ENCODE assay signal across 9 mouse cellular contexts in the genomic region with DNA sequence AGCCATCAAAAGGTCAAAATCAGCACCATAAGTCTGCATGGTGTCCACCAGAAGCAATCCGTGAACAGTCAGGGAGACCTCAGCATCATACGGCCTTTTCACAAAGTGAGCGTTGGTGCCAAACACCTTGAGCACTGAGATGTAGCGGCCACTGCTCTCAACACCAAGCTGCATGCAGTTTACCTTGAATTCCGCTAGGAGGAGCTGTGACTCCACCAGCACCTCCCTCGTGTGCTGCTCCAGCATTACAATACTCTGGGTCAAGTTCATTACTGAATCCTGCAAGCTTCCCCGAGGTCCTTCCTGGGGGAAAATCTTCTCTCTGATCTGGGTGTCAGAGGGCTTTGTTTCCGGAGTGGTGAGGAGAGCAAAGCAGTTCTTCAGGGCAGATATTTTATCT. TPM values are rescaled to one million over a fixed set of nuclear protein-coding genes. Genes with fewer than 3 reads are reported as not detected.
A peak's percentile ranks its signal among the peaks of the same experiment; 100 is the strongest.
DNase-seq lines count a peak whose midpoint lies in the region; ATAC-seq lines count a peak whose summit lies in the region.
"Had no signal": no experiment of that assay in that cellular context is flagged by ENCODE, and none has a peak within 500 bp of the region (broad histone marks: within the 10 kb centered on the region; RNA-seq: fewer than 3 reads in every experiment).

No protein-coding gene starts in this region.

- 54% methylated on average over 8 of the region's 8 CpGs for WGBS in kidney, embryonic 16.5 days
- WGBS in liver, embryonic 15.5 days (ENCODE audit: insufficient replicate concordance) = 45% methylated on average over 8 of the region's 8 CpGs
- WGBS in neural tube, embryonic 11.5 days = 53% methylated on average over 8 of the region's 8 CpGs

- no peak overlapping the region for H3K27ac ChIP-seq in kidney, embryonic 16.5 days (ENCODE audit: low read length)
- no peak overlapping the region for H3K27ac ChIP-seq in liver, embryonic 15.5 days (replicated peaks)
- H3K27ac ChIP-seq in neural tube, embryonic 11.5 days (ENCODE audit: low read depth, low read length) = no peak overlapping the region
- H3K27ac ChIP-seq: heart, embryonic 15.5 days had no signal

- peaks cover 3% of the 10 kb centered on the region; the same call in 1 of the 2 replicates for H3K9me3 ChIP-seq in kidney, embryonic 16.5 days (ENCODE audit: low read length)
- no peaks in the 10 kb centered on the region for H3K9me3 ChIP-seq in liver, embryonic 15.5 days (replicated peaks)
- H3K9me3 ChIP-seq in neural tube, embryonic 11.5 days (ENCODE audit: control insufficient read depth, low read length) = no peaks in the 10 kb centered on the region
- H3K9me3 ChIP-seq: heart, embryonic 15.5 days had no signal

- ATAC-seq in CD4-positive, CD25-positive, alpha-beta regulatory T cell, adult 4 months = peak; percentile 90
- peak; percentile 63; the same call in 1 of the 2 replicates for ATAC-seq in kidney, embryonic 16.5 days (ENCODE audit: low FRiP score, low TSS enrichment)
- ATAC-seq in liver, embryonic 15.5 days (ENCODE audit: insufficient read depth) = peak; percentile 53; the same call in 1 of the 2 replicates
- ATAC-seq in neural tube, embryonic 11.5 days (ENCODE audit: insufficient read depth, low FRiP score, low TSS enrichment) = 0 out of 2 replicates have a peak, but pooled peaks have one; percentile 38

- H3K36me3 ChIP-seq in kidney, embryonic 16.5 days (ENCODE audit: insufficient read depth, low read length) = peaks cover 71% of the 10 kb centered on the region
- H3K36me3 ChIP-seq in liver, embryonic 15.5 days (replicated peaks) = peaks cover 90% of the 10 kb centered on the region
- H3K36me3 ChIP-seq in neural tube, embryonic 11.5 days (ENCODE audit: control insufficient read depth, insufficient read depth, low read length) = peaks cover 17% of the 10 kb centered on the region; the same call in 1 of the 2 replicates

- no peak overlapping the region for H3K4me2 ChIP-seq in kidney, embryonic 16.5 days (replicated peaks; ENCODE audit: low read depth, low read length)
- H3K4me2 ChIP-seq in liver, embryonic 15.5 days = no peak overlapping the region
- no peak overlapping the region for H3K4me2 ChIP-seq in neural tube, embryonic 11.5 days (ENCODE audit: low read depth)
- H3K4me2 ChIP-seq: heart, embryonic 15.5 days had no signal

- DNase-seq in T-cell, adult 2 months (ENCODE audit: low spot score) = peak; percentile 44
- peak; percentile 61 to 67 for DNase-seq in cerebellum, postnatal 25 days
- DNase-seq in heart, adult 9 months (ENCODE audit: low spot score in 2 of 2) = peak; percentile 32 to 50
- peak; percentile 35 for DNase-seq in neural tube, embryonic 11.5 days (ENCODE audit: low spot score)
- DNase-seq in thymus, postnatal 0 days (ENCODE audit: low spot score) = peak; percentile 74

- no peaks in the 10 kb centered on the region for H3K27me3 ChIP-seq in kidney, embryonic 16.5 days (ENCODE audit: insufficient read depth, low read length)
- no peaks in the 10 kb centered on the region for H3K27me3 ChIP-seq in liver, embryonic 15.5 days
- H3K27me3 ChIP-seq in neural tube, embryonic 11.5 days (ENCODE audit: control insufficient read depth, insufficient read depth, low read length) = no peaks in the 10 kb centered on the region
- H3K27me3 ChIP-seq: heart, embryonic 15.5 days had no signal

- no peak overlapping the region for H3K4me3 ChIP-seq in kidney, embryonic 16.5 days (ENCODE audit: low read length)
- no peak overlapping the region for H3K4me3 ChIP-seq in liver, embryonic 15.5 days (replicated peaks)
- no peak overlapping the region for H3K4me3 ChIP-seq in neural tube, embryonic 11.5 days (ENCODE audit: low read depth, low read length)
- H3K4me3 ChIP-seq: heart, embryonic 15.5 days had no signal

- H3K9ac ChIP-seq in kidney, embryonic 16.5 days (replicated peaks; ENCODE audit: low read length) = no peak overlapping the region
- H3K9ac ChIP-seq in liver, embryonic 15.5 days = no peak overlapping the region
- no peak overlapping the region for H3K9ac ChIP-seq in neural tube, embryonic 11.5 days (ENCODE audit: low read length)
- H3K9ac ChIP-seq: heart, embryonic 15.5 days had no signal

- no peaks in the 10 kb centered on the region for H3K4me1 ChIP-seq in kidney, embryonic 16.5 days (ENCODE audit: insufficient read depth, low read length)
- no peaks in the 10 kb centered on the region for H3K4me1 ChIP-seq in liver, embryonic 15.5 days (replicated peaks)
- H3K4me1 ChIP-seq in neural tube, embryonic 11.5 days (ENCODE audit: control insufficient read depth, insufficient read depth, low read length) = no peaks in the 10 kb centered on the region
- H3K4me1 ChIP-seq: heart, embryonic 15.5 days had no signal

RNA-seq across cellular contexts. Expression of gene Vps13d, which starts 38.8 kb away (rescaled TPM):
- polyA plus RNA-seq in CD4-positive, CD25-positive, alpha-beta regulatory T cell, adult 4 months (2017; shearing (Covaris generic)) = 10 to 100 TPM; 19.0 to 20.6 TPM
- 10.5 and 10.6 TPM in 2 replicates for polyA plus RNA-seq in kidney, embryonic 16.5 days (2015; fragmentation: Nextera tagmentation; extraction: Ambion mirVana)
- 3.5 and 3.9 TPM in 2 replicates for polyA plus RNA-seq in liver, embryonic 15.5 days (2015; fragmentation: Nextera tagmentation; extraction: Ambion mirVana)
- polyA plus RNA-seq in neural tube, embryonic 11.5 days (2014; fragmentation: Nextera tagmentation; extraction: Ambion mirVana) = 11.8 and 14.3 TPM in 2 replicates
- 13.0 and 13.1 TPM in 2 replicates for polyA plus RNA-seq in thymus, postnatal 0 days (2015; fragmentation: Nextera tagmentation; extraction: Ambion mirVana)

Comparison
In these comparisons a context has a peak if more than half of its experiments do, and no peak if none do; other contexts are left out.
1. ATAC-seq: peak in every context shown above with its lines; median percentile 90 in CD4-positive, CD25-positive, alpha-beta regulatory T cell, adult 4 months; 63 in kidney, embryonic 16.5 days; 53 in liver, embryonic 15.5 days; 38 in neural tube, embryonic 11.5 days.